Mouse (Mus musculus) layer of hippocampus, adult 9-10 months (tissue): ENCODE measurements around the gene Zswim5.

ENCODE experiments used
- DNase-seq: peaks from one replicate; pipeline ENCODE4 v3.0.0; 2022; ENCODE audit warnings: low spot score

Zswim5 gene

GRCm38 (mm10) chr4:117005611-117006400 is 128.6 kb downstream of the Zswim5 start:
- no peak for DNase-seq

DNA sequence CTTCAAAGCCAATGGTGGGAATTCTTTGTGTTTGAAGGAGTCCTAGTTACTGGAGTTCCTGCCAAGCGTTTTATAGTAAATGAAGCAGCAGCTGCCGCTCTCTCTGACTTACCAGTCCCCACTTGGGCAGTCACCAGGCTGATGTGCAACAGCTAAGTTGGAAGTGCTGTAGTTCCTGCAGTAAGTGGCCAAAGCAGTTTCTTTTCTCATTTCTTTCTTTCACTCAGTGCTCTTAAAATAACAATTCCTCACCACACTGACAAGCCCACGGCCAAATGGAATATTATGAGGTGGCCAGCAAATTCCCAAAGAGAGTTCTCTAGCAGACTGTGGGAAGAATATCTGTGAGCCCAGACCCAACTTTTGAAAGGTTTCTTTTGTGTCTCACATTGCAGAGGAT is 129.9 kb downstream of the Zswim5 start:
- no peak for DNase-seq

DNA sequence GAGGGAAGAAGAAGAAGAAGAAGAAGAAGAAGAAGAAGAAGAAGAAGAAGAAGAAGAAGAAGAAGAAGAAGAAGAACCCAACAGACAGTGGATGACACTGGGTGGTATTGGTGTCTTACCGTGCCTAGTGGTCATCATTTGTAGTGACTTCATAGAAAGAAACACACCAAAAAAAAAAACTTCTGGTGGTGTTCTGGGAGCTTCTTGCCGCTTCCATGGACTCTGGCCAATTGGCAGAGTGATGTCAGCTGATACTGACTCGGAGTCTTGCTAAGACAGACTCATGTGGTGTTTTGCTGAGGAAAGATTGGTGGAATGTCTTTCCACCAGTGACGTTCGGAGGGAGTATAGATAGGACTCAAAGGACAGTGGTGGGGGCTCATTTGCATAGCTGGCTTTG is 133.1 kb downstream of the Zswim5 start:
- no peak for DNase-seq

GRCm38 (mm10) chr4:117013596-117013995 is 136.4 kb downstream of the Zswim5 start:
- no peak for DNase-seq

DNA sequence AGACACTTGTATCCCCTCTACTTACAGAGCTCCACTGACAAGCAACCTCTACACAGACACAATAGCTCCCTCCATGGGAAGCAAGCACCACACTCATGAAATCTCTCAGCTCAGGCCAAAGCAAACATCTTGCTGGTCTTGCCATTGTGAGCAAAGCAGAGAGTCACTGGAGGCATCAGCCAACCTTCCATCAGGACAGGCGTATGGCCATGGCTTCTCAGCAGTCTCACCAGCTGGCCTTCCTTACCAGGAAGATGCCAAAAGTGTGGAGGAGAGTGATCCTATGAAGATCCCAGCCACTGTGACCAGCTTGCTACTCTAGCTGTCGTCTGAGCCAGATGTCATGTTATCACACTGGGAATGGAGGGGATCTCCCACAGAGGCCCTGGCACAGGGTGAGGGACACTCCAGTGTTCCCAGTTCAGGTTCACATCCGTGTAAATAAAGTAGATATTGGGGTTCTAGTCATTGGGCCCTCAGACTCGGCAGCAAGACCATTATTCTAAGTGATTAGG is 137.8 kb downstream of the Zswim5 start:
- no peak for DNase-seq

GRCm38 (mm10) chr4:117017738-117018137 is 140.6 kb downstream of the Zswim5 start:
- DNase-seq, result no peak

GRCm38 (mm10) chr4:117018327-117018726 is 141.2 kb downstream of the Zswim5 start:
- DNase-seq, result no peak

DNA sequence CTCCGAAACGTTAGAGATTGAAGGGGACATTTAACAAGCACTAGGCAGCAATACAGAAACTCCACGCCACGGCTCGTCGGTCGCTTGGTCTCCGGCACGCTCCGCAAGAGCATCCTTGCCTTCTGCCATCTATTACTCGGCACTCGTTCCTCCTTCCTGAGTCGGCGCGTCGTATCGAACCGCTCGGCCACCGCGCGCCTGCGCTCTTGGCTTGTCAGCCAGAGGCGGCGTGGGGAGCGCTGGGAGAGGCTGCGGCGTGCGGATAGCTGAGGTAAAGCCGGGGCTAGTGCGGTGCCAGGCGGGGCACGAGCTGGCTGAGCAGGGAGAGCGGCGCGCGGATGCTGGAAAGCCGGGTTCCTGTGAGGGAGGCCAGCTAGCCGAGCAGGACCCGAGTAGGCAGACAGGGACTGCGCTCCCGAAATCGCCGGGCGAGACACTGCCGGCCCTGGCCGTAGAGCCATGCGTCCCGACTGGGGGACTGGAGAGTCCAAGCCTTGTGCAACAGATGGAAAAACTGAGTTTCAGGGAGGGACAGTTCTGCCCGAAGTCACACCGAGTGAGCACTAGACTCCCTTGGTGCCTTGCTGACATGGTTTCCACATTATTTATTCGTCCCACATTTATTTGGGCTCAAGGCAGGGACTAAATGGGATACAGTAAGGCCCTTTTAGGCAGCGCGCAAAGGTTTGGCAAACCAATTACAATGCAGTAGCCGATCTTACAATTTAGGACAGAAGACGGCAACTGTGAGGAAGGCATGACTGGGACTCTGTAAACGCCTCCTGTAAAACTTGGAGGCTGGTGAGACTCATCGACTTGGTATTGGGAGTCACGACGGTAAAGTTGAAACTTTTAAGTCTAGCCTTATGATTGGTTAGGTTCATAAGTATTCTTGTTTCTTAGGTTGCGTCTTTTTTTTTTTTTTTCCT is 142.3 kb downstream of the Zswim5 start, which contains the start of gene Eif2b3:
TSS of gene Eif2b3 (plus strand) at position 197 of the 929 bp plus-strand sequence.
- peak; percentile 72 for DNase-seq

DNA sequence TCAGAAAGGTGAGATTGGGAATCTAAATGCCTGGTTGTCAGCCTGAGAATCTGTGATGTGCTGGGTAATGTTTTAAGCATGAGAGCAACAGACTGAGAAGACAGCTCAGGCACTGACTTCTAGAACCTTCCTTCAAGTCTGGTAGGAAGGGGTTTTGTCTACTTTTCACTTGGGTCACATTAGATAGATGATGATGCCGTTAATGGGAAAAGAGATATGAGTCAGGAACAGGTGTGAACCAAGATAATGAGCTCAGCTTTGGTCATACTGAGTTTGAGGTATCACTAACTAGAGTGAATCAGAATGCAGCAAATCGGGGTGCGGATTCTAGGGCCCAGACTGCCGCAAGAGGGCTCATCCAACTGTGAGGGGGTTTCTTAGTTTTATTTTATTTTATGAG is 146.3 kb downstream of the Zswim5 start:
- no peak for DNase-seq

GRCm38 (mm10) chr4:117031105-117031504 is 153.9 kb downstream of the Zswim5 start:
- no peak for DNase-seq
